Mouse (Mus musculus) midbrain, embryonic 10.5 days (tissue): ENCODE measurements around the gene Ttc16. TPM values are rescaled to one million over a fixed set of nuclear protein-coding genes. Genes with fewer than 3 reads are reported as not detected.

Experiments used
- microRNA counts: library from miRNA; unstranded; fragments of <30 nt; microRNA quantifications from one replicate; lab custom pipeline; 2017
- microRNA-seq: library from miRNA; unstranded; fragments of <30 nt; microRNA quantifications from one replicate; pipeline ENCODE4, GENCODE M21; 2017
- polyA plus RNA-seq: library from polyadenylated mRNA; unstranded; fragments of >200 nt; fragmentation: Nextera tagmentation; extraction: Ambion mirVana; gene quantifications from 2 replicates; pipeline ENCODE4 v1.2.1, GENCODE M21; 2016

Ttc16 gene
- polyA plus RNA-seq, 1 experiment from 2014 or later, result 0.31 TPM

MicroRNAs within 50 kb of the gene (microRNA counts, 519-probe panel; counts per million panel counts)
- not detected for microRNA mmu-miR-2861 (lab: Ali Mortazavi, UCI)

Small RNA genes within 50 kb of the gene (microRNA-seq; reads per million reads assigned to microRNA genes)
- gene Mir2861 (not detected), gene Mir3960 (not detected)

Other genes with a start within 250 kb of the Ttc16 start
- 6.8 and 7.9 TPM in 2 replicates for gene Fam102a, start 240.3 kb downstream of the Ttc16 start, polyA plus RNA-seq
- gene Dpm2, start 204.8 kb downstream of the Ttc16 start, polyA plus RNA-seq, result 113 and 116 TPM in 2 replicates
- 1.9 and 2.8 TPM in 2 replicates for gene Pip5kl1, start 200.8 kb downstream of the Ttc16 start, polyA plus RNA-seq
- 0.17 and 0.22 TPM in 2 replicates for gene 9430097D07Rik, start 199.9 kb downstream of the Ttc16 start, polyA plus RNA-seq
- gene St6galnac4, start 188.5 kb downstream of the Ttc16 start, polyA plus RNA-seq, result 15.9 and 17.1 TPM in 2 replicates
- gene St6galnac6, start 175.9 kb downstream of the Ttc16 start, polyA plus RNA-seq, result 10.8 and 11.9 TPM in 2 replicates
- 26.4 and 30.3 TPM in 2 replicates for gene Ak1, start 153.9 kb downstream of the Ttc16 start, polyA plus RNA-seq
- 25.6 and 29.2 TPM in 2 replicates for gene Eng, start 129.0 kb downstream of the Ttc16 start, polyA plus RNA-seq
- gene Fpgs, start 71.5 kb downstream of the Ttc16 start, polyA plus RNA-seq, result 25.6 and 27.9 TPM in 2 replicates
- gene Cdk9, start 62.6 kb downstream of the Ttc16 start, polyA plus RNA-seq, result 119 and 132 TPM in 2 replicates
- 26.7 and 33.6 TPM in 2 replicates for gene Sh2d3c, start 54.6 kb downstream of the Ttc16 start, polyA plus RNA-seq
- 0.94 and 2.1 TPM in 2 replicates for gene 6330409D20Rik, start 34.6 kb downstream of the Ttc16 start, polyA plus RNA-seq
- 59.2 and 59.8 TPM in 2 replicates for gene Tor2a, start 18.4 kb downstream of the Ttc16 start, polyA plus RNA-seq
- 5.2 TPM in 2 replicates for gene Ptrh1, start 153 bp upstream of the Ttc16 start, polyA plus RNA-seq
- gene Cfap157, start 8.8 kb upstream of the Ttc16 start, polyA plus RNA-seq, result 0.90 and 1.2 TPM in 2 replicates
- 31.4 and 45.6 TPM in 2 replicates for gene Stxbp1, start 71.6 kb upstream of the Ttc16 start, polyA plus RNA-seq
- 23.5 and 25.5 TPM in 2 replicates for gene Fam129b, start 100.5 kb upstream of the Ttc16 start, polyA plus RNA-seq
- gene Rpl12, start 185.9 kb upstream of the Ttc16 start, polyA plus RNA-seq, result 144 and 172 TPM in 2 replicates
- 9.8 and 12.9 TPM in 2 replicates for gene Lrsam1, start 186.0 kb upstream of the Ttc16 start, polyA plus RNA-seq
- 19.5 and 23.3 TPM in 2 replicates for gene Slc2a8, start 206.4 kb upstream of the Ttc16 start, polyA plus RNA-seq